Comparison of ENCODE assay signal across 32 mouse cellular contexts in genomic region chr9:32043344-32043743, GRCm38 (mm10).
DNase-seq lines count a peak whose midpoint lies in the region; ATAC-seq lines count a peak whose summit lies in the region.
"Had no signal": no experiment of that assay in that cellular context is flagged by ENCODE, and none has a peak within 500 bp of the region (broad histone marks: within the 10 kb centered on the region; RNA-seq: fewer than 3 reads in every experiment).

No protein-coding gene starts in this region.

- H3K27me3 ChIP-seq in forebrain, embryonic 16.5 days (replicated peaks; ENCODE audit: control insufficient read depth, insufficient read depth, low read length), result no peaks in the 10 kb centered on the region
- H3K27me3 ChIP-seq: CH12.LX; embryonic facial prominence, embryonic 13.5 days; forebrain, embryonic 13.5 days; heart, embryonic 13.5 days; Patski had no signal

- H3K4me3 ChIP-seq in forebrain, embryonic 16.5 days (replicated peaks; ENCODE audit: low read length), result no peak overlapping the region
- H3K4me3 ChIP-seq: embryonic facial prominence, embryonic 10.5 days; embryonic facial prominence, embryonic 13.5 days; erythroblast, embryonic 14.5 days; forebrain, embryonic 10.5 days; forebrain, embryonic 13.5 days; gastrocnemius, adult 2 months; heart, embryonic 10.5 days; heart, embryonic 13.5 days had no signal

- peaks cover 5% of the 10 kb centered on the region for H3K4me1 ChIP-seq in forebrain, embryonic 16.5 days (replicated peaks; ENCODE audit: control insufficient read depth, insufficient read depth, low read length)

- 96% methylated on average over 1 of the region's 1 CpGs for WGBS in forebrain, embryonic 16.5 days

- no peaks in the 10 kb centered on the region for H3K36me3 ChIP-seq in forebrain, embryonic 16.5 days (ENCODE audit: control insufficient read depth, insufficient read depth)
- H3K36me3 ChIP-seq: embryonic facial prominence, embryonic 10.5 days; embryonic facial prominence, embryonic 13.5 days; G1E; heart, embryonic 10.5 days; heart, embryonic 13.5 days had no signal

- no peaks in the 10 kb centered on the region for H3K9me3 ChIP-seq in forebrain, embryonic 16.5 days (ENCODE audit: control insufficient read depth, low read length)
- H3K9me3 ChIP-seq: embryonic facial prominence, embryonic 10.5 days; embryonic facial prominence, embryonic 13.5 days; forebrain, embryonic 10.5 days; forebrain, embryonic 13.5 days; heart, embryonic 10.5 days; heart, embryonic 13.5 days had no signal

- H3K9ac ChIP-seq in forebrain, embryonic 16.5 days (replicated peaks; ENCODE audit: low read depth, low read length), result no peak overlapping the region
- H3K9ac ChIP-seq: embryonic facial prominence, embryonic 13.5 days; forebrain, embryonic 13.5 days; forebrain, postnatal 0 days; heart, embryonic 13.5 days; hindbrain, embryonic 14.5 days had no signal

- H3K27ac ChIP-seq in forebrain, embryonic 16.5 days (ENCODE audit: low read length), result no peak overlapping the region
- H3K27ac ChIP-seq: embryonic facial prominence, embryonic 10.5 days; embryonic facial prominence, embryonic 13.5 days; forebrain, embryonic 10.5 days; forebrain, embryonic 13.5 days; gastrocnemius, adult 2 months; heart, embryonic 10.5 days; heart, embryonic 13.5 days; hindbrain, embryonic 14.5 days; hindbrain, postnatal 0 days had no signal

- no peak overlapping the region for H3K4me2 ChIP-seq in forebrain, embryonic 16.5 days (ENCODE audit: low read length)
- H3K4me2 ChIP-seq: embryonic facial prominence, embryonic 13.5 days; forebrain, embryonic 13.5 days; heart, embryonic 13.5 days; hindbrain, embryonic 14.5 days had no signal

- no peak for ATAC-seq in forebrain, embryonic 16.5 days
- ATAC-seq: forebrain, embryonic 13.5 days; forebrain, postnatal 0 days; hindbrain, postnatal 0 days; Patski had no signal

- DNase-seq in kidney, adult 11 months, result peak; percentile 56
- DNase-seq in kidney, adult 18-20 months, result no peak
- DNase-seq in kidney, adult 9 months, result peak; percentile 81
- DNase-seq in kidney, postnatal 4 days, result no peak
- peak; percentile 45 for DNase-seq in kidney, postnatal 14 days
- no peak for DNase-seq in right cerebral cortex, postnatal 25 days
- DNase-seq: adrenal gland, postnatal 10 days; adrenal gland, postnatal 36 days; B cell, adult 2 months; cerebellum, adult 18-20 months; cerebellum, adult 9-10 months; cerebellum, postnatal 25 days; embryo, embryonic 11 days; forebrain, postnatal 0 days; gastrocnemius, adult 2 months; gastrocnemius, postnatal 14 days; heart, adult 18-20 months; heart, postnatal 14 days; heart, postnatal 4 days had no signal

Comparison
In these comparisons a context has a peak if more than half of its experiments do, and no peak if none do; other contexts are left out.
1. DNase-seq: peak in kidney, adult 11 months (single experiment), kidney, adult 9 months (single experiment) and kidney, postnatal 14 days (single experiment); none in kidney, adult 18-20 months (single experiment), kidney, postnatal 4 days (0 of 2) and right cerebral cortex, postnatal 25 days (single experiment).